Mouse (Mus musculus): ENCODE data around the gene Me1.

GRCm38 (mm10) chr9:86550717-86551116 lies 145.0 kb downstream of the Me1 start:
- no peak for TF ChIP-seq CTCF (IDR thresholded peaks at IDR 0.05; ENCODE audit: low read depth)
- no peak for TF ChIP-seq EP300 (optimal IDR thresholded peaks at IDR 0.05)

Measured in stomach, postnatal 0 days (tissue).